Mouse (Mus musculus) limb, embryonic 14.5 days (tissue): ENCODE results near the gene Fabp6. TPM values are rescaled to one million over a fixed set of nuclear protein-coding genes. Genes with fewer than 3 reads are reported as not detected.

ENCODE experiments used
- ATAC-seq: fragments of 200-750 bp; cut with Nextera tagmentation; 2 replicates; pipeline ENCODE4 v1.8.0; 2017; ENCODE audit warnings: low read depth, moderate number of reproducible peaks, moderate TSS enrichment; ENCODE audit not compliant: low FRiP score
- DNase-seq: peaks from one replicate; pipeline ENCODE4 v3.0.0-alpha.2; 2015; ENCODE audit warnings: low spot score
- H3K27ac ChIP-seq: fragments of 300-500 bp; sonication (generic); replicated peaks from 2 replicates; pipeline ENCODE4 v1.5.1; 2014; ENCODE audit warnings: low read depth, mild to moderate bottlenecking, low read length, moderate library complexity, mixed read lengths
- H3K27me3 ChIP-seq: fragments of 300-500 bp; sonication (generic); 2 replicates; pipeline ENCODE4 v1.6.1; 2014; ENCODE audit warnings: low read length, mixed read lengths; ENCODE audit not compliant: control insufficient read depth, insufficient read depth
- H3K36me3 ChIP-seq: fragments of 300-500 bp; sonication (generic); 2 replicates; pipeline ENCODE4 v1.6.1; 2014; ENCODE audit warnings: mild to moderate bottlenecking, low read length, moderate library complexity, mixed read lengths; ENCODE audit not compliant: control insufficient read depth, insufficient read depth
- H3K4me1 ChIP-seq: fragments of 300-500 bp; sonication (generic); 2 replicates; pipeline ENCODE4 v1.6.1; 2014; ENCODE audit warnings: antibody characterized with exemption, low read length, mixed read lengths; ENCODE audit not compliant: control insufficient read depth, insufficient read depth
- H3K4me2 ChIP-seq: fragments of 300-500 bp; sonication (generic); replicated peaks from 2 replicates; pipeline ENCODE4 v1.6.1; 2014; ENCODE audit warnings: low read depth, mild to moderate bottlenecking, low read length, moderate library complexity; ENCODE audit not compliant: severe bottlenecking
- H3K4me3 ChIP-seq: fragments of 300-500 bp; sonication (generic); replicated peaks from 2 replicates; pipeline ENCODE4 v1.5.1; 2014; ENCODE audit warnings: low read length
- H3K9ac ChIP-seq: fragments of 300-500 bp; sonication (generic); 2 replicates; pipeline ENCODE4 v1.6.1; 2014; ENCODE audit warnings: mild to moderate bottlenecking, low read depth, low read length, moderate library complexity; ENCODE audit not compliant: severe bottlenecking
- H3K9me3 ChIP-seq: fragments of 300-500 bp; sonication (generic); 2 replicates; pipeline ENCODE4 v1.6.1; 2016; ENCODE audit warnings: low read length; ENCODE audit not compliant: control insufficient read depth
- POLR2A ChIP-seq: fragments of 200-500 bp; IDR thresholded peaks from 2 replicates; pipeline ENCODE4 v1.8.0; 2012; ENCODE audit warnings: inconsistent platforms, mild to moderate bottlenecking, moderate library complexity, borderline replicate concordance; ENCODE audit not compliant: insufficient read depth, insufficient read length; ENCODE audit errors: extremely low read depth
- WGBS: fragments of 180-500 bp; shearing (Covaris S2); extraction: QIAGEN DNeasy Blood & Tissue Kit; methylation state at CpG from one replicate; pipeline ENCODE4 v1.1.7; 2014; 5-methylcytosine and 5-hydroxymethylcytosine counted together
- polyA plus RNA-seq, 2 experiments: library from polyadenylated mRNA; depleted of rRNA in 1 of 2; stranded (reverse) in 1 of 2; unstranded in 1 of 2; fragments of >200 nt; fragmentation: Nextera tagmentation in 1 of 2; extraction: Ambion mirVana in 1 of 2; gene quantifications; 2 replicates each; pipeline versions ENCODE4 v1.2.1 to v1.2.3; 2012 to 2014

The Fabp6 gene
- polyA plus RNA-seq, 2 experiments = not detected

GRCm38 (mm10) chr11:43626300-43626926, 25.1 kb upstream of the Fabp6 start:
- Histone ChIP-seq H3K27me3 (no peaks in the 10 kb centered on the region), H3K4me3 (peak overlapping the region; percentile 18), H3K4me1 (peaks cover 15% of the 10 kb centered on the region), H3K4me2 (peak overlapping the region; percentile 51), H3K27ac (peak overlapping the region; percentile 52; the same call in 1 of the 2 replicates), H3K36me3 (no peaks in the 10 kb centered on the region), H3K9ac (peak overlapping the region; percentile 16; the same call in 1 of the 2 replicates), H3K9me3 (no peaks in the 10 kb centered on the region)
- no peak for TF ChIP-seq POLR2A
- ATAC-seq (peak; percentile 30; the same call in 1 of the 2 replicates), DNase-seq (peak; percentile 25)
- 6% methylated on average over 12 of the region's 12 CpGs for WGBS

- DNase-seq = no peak
- no peak overlapping the region for H3K4me2 ChIP-seq
- no peak for ATAC-seq
- no peak overlapping the region for H3K9ac ChIP-seq
- no peaks in the 10 kb centered on the region for H3K27me3 ChIP-seq
- TF ChIP-seq POLR2A = no peak
- H3K4me3 ChIP-seq = no peak overlapping the region
- H3K36me3 ChIP-seq = no peaks in the 10 kb centered on the region
- H3K27ac ChIP-seq = no peak overlapping the region
- H3K9me3 ChIP-seq = no peaks in the 10 kb centered on the region
- peaks cover 15% of the 10 kb centered on the region for H3K4me1 ChIP-seq
- WGBS = 97% methylated on average over 1 of the region's 1 CpGs
Measured at GRCm38 (mm10) chr11:43624341-43624740, 23.0 kb upstream of the Fabp6 start.

- 93% methylated on average over 5 of the region's 5 CpGs for WGBS
Measured at GRCm38 (mm10) chr11:43621769-43622168, 20.4 kb upstream of the Fabp6 start.

GRCm38 (mm10) chr11:43618403-43618802, 17.1 kb upstream of the Fabp6 start:
- H3K4me3 ChIP-seq = no peak overlapping the region
- no peak overlapping the region for H3K4me2 ChIP-seq
- WGBS = 69% methylated on average over 7 of the region's 7 CpGs
- no peaks in the 10 kb centered on the region for H3K36me3 ChIP-seq
- H3K27me3 ChIP-seq = no peaks in the 10 kb centered on the region
- no peak for TF ChIP-seq POLR2A
- H3K27ac ChIP-seq = no peak overlapping the region
- H3K9me3 ChIP-seq = no peaks in the 10 kb centered on the region
- H3K4me1 ChIP-seq = no peaks in the 10 kb centered on the region
- no peak overlapping the region for H3K9ac ChIP-seq
- ATAC-seq = peak; percentile 37; the same call in 1 of the 2 replicates
- no peak for DNase-seq

More at GRCm38 (mm10) chr11:43621769-43622168, 20.4 kb upstream of the Fabp6 start:
- Histone ChIP-seq H3K27ac (no peak overlapping the region), H3K9me3 (no peaks in the 10 kb centered on the region), H3K4me2 (no peak overlapping the region), H3K36me3 (no peaks in the 10 kb centered on the region), H3K4me3 (no peak overlapping the region), H3K4me1 (peaks cover 8% of the 10 kb centered on the region), H3K27me3 (no peaks in the 10 kb centered on the region), H3K9ac (no peak overlapping the region)
- DNase-seq = no peak
- no peak for TF ChIP-seq POLR2A
- ATAC-seq = no peak

- Histone ChIP-seq H3K36me3 (no peaks in the 10 kb centered on the region), H3K4me1 (no peaks in the 10 kb centered on the region), H3K9ac (no peak overlapping the region), H3K27me3 (no peaks in the 10 kb centered on the region), H3K4me3 (no peak overlapping the region), H3K27ac (no peak overlapping the region), H3K4me2 (no peak overlapping the region), H3K9me3 (no peaks in the 10 kb centered on the region)
- TF ChIP-seq POLR2A = no peak
- ATAC-seq (0 out of 2 replicates have a peak, but pooled peaks have one; percentile 9), DNase-seq (no peak)
- WGBS = 71% methylated on average over 5 of the region's 5 CpGs
Measured at GRCm38 (mm10) chr11:43617924-43618323, 16.6 kb upstream of the Fabp6 start.
